Mouse (Mus musculus) lung, adult 2 months (tissue): Measurements from ENCODE around the gene Picalm.

Source experiments
- CTCF ChIP-seq: fragments of 200-500 bp; IDR thresholded peaks from 2 replicates; pipeline ENCODE4 v1.5.1; 2011; ENCODE audit warnings: mild to moderate bottlenecking, low read length, control low read depth; ENCODE audit not compliant: insufficient read depth
- POLR2A ChIP-seq: fragments of 200-500 bp; IDR thresholded peaks from 2 replicates; pipeline ENCODE4 v1.6.1; 2011; ENCODE audit warnings: low read depth, mild to moderate bottlenecking, control low read depth, low read length, borderline replicate concordance; ENCODE audit errors: extremely low read depth

DNA sequence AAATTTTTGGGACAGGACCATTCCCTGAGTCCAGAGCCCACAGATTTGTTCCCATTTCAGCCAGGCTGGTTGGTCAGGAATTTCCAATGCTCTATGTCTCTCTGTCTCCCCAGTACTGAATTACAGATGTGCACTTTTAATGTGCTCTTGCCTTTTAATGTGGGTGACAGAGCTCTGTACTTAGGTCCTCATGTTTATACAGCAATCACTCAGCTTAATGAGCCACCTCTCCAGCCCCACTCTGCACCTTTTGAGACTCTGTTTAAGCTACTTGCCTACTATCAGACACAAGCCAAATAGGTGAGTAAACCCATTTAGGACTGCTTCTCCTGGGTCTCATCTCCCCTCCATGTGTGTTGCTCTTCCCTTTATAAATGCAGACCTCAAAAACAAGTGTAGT, 43.2 kb upstream of the Picalm start:
- TF ChIP-seq POLR2A (no peak), CTCF (no peak)
